Mouse (Mus musculus): Measurements from ENCODE around the gene Rtl5.
A peak's percentile ranks its signal among the peaks of the same experiment; 100 is the strongest.
"Not testable (repeated sequence)": the region's sequence is repeated elsewhere in the genome, so short reads cannot be mapped to it uniquely, and the experiment has no call there.

Gene Rtl5

DNA sequence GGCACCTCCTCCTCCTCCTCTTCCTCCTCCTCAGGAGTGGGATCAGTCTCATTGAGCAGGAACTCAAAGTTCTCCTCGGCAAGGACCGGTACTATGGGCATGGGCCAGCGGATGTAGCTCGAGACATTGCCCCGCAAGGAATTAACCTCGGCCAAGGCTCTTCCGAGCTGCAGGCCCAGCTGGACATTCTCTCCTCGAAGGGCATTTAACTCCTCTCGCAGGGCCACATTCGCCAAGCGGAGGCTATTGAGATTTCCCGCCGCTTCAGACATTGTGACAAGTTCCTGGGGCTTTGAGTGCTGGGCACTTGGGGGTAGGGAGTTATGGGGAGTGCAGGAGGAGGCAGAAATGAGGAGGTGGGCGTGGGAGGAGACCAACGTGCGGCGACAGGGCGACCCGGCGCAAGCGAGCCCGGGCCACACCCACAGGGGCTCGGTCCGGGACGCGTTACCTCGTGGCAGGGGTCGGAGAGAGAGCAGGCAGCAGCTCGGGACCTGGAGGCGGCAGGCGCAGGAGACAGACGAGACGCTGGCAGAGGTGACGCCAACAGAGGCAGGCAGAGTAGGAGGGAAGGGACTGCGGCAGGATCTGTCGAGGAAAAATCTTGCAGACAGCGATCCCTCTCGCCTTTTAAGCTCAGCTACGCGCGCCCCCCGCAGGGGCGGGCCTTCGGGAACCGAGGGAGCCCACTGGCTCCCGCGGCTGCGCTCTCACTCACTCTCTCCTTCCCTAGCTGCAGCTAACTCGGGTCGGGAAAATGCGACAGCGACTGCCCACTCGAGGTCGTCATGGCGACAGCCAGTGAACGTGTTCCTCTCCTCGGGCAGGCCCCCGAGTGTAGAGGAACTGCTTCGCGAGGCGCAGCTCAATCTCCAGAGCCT, at the start of gene Rtl5:
Gene Rtl5, minus strand, starts transcription at position 714 of the 881 bp plus-strand sequence.
- peak; percentile 25 for DNase-seq (ENCODE audit: low spot score)

DNA sequence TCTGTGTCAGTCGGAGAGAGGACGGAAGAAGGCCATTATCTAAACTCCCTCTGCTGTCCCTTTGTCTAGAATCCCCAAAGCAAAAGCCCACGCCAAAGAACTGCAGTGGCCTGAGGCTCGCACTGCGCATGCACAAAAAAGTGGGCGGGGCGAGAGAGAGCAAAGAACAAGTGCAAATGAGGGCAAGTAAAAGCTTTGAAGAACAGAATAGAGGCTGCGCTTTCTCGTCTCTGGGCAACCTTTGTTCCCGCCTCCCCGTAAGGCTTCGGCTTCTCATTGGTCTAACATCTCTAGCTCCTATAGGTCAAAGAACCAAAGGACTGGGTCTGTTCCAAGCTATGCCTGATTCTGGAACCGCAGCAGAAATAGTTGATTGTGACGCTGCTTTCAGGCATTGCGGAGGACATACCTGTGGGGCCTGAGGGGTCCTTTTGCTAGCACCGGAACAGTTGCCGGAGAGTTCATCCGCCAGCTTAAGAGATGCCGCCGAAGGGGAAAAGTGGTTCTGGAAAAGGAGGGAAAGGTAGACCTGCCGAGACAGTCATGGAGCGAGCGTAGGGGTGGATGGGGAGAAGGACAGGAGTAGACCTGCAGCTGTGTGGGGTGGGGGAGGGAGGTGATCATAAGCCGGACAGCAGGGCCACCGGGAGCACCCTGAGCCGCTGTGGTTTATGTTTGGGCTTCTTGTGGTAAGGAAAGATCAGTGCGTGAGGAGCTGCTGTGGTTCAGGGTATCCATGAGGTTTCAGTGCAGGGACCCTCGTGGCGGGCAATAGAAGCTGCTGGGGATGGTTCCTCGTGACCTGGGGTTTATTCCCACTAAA, 48.1 kb upstream of the Rtl5 start, which contains the start of gene Pin4:
Gene Pin4, plus strand, starts transcription at position 406 of the 823 bp plus-strand sequence.
- peak; percentile 94 for DNase-seq (ENCODE audit: low spot score)

DNA sequence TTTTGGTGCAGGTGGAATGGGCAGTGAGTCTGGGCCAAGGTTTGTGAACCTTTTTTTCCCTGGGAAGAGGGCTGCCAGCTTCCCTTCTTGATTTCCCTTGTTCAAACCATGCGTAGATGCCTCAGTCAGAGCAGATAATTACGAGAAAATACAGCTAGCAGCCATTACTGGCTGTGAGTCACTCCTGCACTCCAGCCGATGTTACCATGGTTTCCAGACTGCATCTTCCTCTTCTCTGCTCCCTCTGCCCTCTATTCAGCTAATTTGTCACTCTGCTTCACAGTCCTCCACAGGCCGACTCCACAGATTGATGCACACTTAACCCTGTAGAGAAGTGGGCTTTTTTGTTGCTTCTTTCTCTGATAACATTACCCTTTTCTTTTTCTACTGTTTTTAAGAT, 44.6 kb upstream of the Rtl5 start:
- no peak for DNase-seq (ENCODE audit: low spot score)

DNA sequence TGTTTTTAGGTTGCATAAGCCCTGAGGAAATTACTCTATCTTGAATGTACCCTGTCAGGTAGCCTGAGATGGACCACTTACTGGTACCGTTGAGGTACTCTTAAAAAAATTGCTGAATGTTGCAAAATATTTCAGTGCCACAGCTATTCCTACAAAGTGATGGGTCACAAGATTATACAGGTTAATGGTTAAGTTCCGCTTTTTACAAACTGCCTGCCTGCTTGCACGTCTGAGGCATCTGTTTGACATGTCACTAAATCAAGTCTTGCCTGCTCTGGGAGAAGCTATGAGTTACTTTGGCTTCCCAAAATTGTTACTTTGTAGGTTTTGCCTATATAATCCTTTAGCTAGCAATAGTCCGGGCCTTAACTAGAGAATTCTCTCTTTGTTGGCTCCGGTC, 38.2 kb upstream of the Rtl5 start:
- not testable (repeated sequence) for DNase-seq (ENCODE audit: low spot score)

DNA sequence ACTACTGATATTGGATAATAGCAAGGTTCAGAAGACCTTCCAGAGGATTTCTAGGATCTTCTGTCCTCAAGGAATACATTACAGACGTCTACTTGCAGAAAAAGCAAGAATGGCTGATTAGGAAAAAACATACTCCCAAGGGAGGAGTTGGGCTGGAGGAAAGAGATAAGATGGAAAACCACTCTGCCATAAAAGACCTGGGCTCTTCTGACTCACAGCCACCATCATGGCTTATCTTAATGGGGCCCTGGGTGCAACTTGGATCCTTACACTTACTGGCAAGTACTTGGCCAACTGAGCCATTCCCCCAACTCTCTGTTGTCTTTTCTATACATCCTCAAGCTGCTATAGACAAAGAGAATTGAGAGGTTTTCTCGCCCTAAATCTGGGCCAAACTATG, 32.7 kb upstream of the Rtl5 start:
- DNase-seq (ENCODE audit: low spot score): not testable (repeated sequence)

DNA sequence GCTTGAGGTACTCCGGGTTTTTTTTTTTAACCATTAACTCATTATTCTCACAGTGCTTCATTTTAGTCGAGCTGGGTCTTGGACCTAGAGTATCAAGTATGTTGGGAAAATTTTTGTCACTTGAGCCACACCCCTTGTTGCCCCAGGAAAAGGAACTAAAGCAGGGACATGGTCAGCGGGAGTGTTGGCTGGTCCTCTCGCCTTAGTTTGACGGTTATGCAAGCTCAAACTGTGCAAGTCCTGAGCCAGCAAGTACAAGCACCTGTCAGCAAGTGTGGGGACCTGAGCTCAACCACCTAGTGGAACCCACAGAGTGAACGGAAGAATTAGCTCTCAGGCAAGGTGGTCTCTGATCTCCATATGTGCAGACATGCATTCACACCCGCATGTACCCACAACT, 30.8 kb upstream of the Rtl5 start:
- no peak for DNase-seq (ENCODE audit: low spot score)

DNA sequence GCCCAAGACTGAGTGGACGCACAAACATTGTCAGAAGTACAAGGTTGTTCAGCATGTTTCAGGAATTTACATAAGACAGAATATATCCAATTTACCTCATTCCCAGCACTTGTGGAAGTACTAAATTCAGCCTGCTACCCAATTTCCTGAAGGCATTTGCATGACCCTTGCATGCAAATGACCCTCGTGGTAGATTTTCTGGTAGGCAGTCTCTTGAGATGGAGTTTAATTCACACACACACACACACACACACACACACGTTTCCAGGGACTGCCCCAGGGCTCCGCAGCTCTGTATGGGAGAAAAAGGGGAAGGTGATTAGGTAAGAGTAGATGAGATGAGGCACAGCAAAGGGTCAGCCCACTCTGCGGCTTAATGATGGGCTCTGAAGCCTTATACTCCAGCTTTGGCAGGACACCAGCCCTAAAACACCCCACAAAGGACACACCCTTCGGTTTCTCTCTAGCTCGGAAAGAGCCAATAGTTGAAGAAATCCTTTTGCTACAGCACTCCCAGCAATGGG, 23.3 kb upstream of the Rtl5 start:
- no peak for DNase-seq (ENCODE audit: low spot score)

DNA sequence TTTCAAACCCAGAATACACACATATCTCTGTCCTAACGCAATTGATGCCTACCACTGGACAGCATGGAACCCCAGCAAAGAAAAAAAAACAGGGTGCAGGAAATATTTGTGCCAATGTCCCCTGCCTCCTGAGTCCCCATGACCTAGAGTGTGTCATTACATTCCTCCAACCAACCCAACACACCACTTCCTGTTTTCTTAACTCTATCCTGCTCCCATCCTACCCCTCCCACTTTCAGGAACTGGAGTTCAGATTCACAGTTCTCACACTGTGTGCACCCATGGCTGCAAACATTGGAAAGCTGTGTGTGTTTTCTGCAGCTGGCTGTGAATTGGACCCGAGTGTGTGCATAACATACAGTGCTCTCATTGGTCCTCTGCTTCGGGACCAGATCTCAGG, 19.5 kb upstream of the Rtl5 start:
- no peak for DNase-seq (ENCODE audit: low spot score)

DNA sequence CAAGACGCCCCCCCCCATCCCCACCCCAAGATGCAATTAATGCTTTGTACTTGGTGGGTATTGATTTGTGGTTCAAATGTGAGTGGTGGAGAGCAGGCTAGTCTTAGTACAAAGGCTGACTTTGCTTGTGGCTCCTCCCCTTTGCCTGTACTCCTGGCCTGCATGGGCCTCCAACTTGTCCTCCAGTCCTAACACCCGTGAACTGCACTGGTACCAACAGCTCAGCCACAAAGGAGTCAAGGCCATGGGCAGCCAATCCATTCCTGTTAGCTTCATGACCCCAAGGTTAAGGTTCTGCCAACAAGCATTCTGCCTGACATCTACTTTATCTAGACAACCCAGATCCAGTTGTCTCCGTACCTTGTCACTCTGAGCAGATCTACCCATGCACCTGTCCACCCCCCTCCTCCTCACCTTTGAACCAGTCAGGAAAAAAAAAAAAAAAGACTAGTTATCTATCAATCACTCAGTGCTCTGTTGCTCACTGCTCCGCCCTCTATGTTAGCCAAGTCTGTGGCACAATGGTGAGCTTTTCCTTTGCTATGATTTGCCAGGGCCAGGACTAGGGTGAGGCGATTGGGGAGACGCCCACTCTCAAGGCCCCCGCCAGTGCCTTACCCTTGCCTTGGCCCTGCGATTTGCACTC, 14.8 kb upstream of the Rtl5 start:
- peak; percentile 34 for DNase-seq (ENCODE audit: low spot score)

DNA sequence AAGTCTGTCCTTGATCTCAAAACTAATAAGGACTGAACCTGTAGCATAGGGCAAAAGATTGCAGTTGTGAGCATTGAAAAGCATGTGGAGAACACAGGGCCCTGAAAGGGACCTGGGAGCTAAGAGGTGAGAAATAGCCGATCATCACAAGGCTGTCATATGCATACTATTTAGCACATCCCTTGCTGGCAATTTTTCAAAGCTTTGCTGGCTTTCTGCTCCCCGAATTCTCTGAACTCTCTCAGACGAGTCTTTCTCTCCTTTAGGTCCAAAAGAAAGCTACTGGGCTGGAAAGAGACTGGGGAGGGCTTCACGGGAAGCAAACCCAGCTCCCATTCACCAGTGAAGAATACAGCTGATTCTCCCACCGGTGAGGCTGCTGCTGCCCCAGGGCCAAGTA, 11.2 kb upstream of the Rtl5 start:
- DNase-seq (ENCODE audit: low spot score): no peak

DNA sequence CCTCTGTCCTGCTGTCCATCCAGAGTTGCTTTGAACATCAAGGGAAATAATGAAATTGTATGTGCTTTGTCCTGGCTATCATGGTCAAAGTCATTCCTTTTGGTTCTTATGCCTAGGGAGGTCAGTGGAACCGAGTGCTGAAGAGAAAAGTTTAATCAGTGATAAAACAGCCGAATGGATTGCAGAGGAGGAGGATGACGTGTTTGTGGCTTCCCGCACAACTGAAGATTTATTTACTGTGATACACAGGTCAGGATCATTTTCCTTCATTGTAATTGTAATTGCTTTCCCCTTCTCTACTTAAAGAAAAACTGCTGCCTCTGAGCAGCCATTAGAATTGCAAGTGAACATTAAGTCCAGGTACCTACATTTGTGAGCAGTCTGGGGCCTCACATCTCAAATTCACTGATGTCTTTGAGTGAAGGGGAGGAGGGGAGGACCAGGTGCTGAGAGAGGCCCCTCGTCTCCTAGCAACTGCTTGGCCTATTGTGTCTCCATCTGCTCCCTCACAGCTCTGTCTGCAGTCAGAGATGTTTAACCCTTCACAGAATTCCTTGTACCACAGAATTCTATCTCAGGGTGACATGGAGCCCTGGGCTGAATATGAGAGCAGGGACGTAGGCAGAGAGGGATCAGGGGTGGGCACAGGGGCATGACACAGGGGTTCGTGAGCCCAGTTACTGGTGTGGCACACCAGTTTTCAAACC, 10.6 kb upstream of the Rtl5 start:
- DNase-seq (ENCODE audit: low spot score): no peak

DNA sequence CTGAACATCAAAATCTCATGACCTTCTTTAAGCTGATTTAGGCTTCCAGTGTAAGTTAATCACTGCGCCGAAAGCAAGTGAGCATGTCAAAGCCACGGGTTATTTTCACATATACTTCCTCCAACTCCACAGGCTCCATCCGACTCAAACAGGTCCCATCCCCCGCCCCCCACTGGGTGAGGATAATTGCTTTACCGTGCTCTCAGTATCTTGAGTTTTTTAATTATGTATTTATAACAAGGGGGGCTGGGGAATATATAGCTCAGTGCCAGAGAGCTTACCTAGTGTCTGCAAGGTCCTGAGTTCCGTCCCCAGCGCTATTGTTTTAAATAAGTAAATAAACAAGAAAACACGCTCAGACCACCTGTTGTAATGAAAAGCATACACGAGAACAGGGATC, 10.0 kb upstream of the Rtl5 start:
- no peak for DNase-seq (ENCODE audit: low spot score)

DNA sequence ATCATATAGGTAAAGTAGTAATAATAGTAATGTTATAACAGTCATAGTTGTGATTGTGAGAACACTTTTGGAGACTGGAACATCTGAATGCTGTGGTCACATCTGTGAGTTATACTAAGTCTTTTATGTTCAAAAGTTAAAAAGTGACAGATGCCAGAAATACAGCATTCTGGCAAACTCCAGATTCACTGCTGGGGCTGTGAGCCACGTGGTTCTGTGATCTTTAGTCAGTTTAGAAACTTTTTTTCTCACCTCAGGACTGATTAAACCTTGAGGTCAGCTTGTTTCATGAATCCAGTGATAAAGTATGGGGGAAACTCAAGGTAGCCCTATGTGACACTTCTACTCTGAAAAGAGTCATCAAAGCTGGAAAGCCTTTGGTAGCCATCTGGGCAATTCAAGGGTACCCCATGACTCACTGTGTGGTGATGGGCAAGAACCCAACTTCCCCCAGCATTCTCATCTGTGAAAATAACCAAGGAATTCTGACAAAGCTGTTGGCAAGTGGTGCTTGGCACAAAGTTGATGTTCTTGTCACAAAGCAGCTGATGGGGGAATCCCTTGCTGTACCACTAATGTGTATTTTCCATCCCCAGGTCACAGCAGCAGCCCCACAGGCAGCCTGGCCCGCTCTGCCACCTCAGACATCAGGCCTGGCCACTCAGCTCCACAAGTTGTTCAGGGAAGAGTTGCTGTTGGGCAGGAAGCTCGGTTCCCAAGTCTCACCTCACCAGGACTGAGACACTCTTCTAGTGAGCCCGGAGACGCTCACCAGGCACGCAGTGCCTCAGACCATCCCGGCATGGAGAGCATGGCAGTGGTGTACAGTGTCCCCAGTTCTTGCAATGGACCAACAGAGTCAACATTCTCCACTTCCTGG, 6.0 kb upstream of the Rtl5 start:
- DNase-seq (ENCODE audit: low spot score): no peak

DNA sequence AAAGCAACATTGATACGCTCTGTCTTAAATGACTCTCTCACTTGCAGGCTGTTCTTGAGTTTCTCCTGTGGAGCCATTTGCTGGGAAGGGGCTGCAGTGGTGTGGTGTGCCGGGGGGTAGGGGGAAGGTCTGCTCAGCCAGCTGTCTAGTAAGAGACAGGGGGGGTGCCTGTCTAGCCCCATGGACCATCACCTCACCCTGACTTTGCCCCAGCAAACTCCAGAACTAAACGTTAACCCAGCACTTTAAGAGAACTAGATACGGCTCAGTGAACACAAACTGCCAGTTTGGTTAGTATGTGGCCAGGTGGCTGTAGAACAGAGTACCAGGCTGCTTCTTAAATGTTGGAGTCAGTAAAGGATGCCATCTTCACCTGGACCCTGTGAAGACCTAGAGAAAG, 4.1 kb upstream of the Rtl5 start:
- no peak for DNase-seq (ENCODE audit: low spot score)

DNA sequence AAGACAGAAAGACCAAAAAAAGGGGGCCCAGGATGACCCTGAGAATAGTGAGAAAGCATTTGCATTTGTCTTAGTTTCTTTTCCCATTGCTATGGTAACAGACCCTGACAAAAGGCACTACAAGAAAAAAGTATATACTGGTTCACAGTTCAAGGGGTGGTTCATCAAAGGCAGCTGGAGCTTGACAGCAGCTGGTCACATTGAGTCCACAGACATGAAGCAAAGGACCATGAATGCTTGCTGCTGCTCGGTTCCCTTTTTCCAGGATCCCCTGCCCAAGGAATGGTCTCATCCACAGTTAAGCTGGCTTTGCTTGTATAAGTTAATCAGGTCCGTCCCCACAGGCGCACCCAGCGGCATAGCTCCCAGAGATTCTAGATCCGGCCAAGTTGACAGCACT, 3.3 kb upstream of the Rtl5 start:
- no peak for DNase-seq (ENCODE audit: low spot score)

DNA sequence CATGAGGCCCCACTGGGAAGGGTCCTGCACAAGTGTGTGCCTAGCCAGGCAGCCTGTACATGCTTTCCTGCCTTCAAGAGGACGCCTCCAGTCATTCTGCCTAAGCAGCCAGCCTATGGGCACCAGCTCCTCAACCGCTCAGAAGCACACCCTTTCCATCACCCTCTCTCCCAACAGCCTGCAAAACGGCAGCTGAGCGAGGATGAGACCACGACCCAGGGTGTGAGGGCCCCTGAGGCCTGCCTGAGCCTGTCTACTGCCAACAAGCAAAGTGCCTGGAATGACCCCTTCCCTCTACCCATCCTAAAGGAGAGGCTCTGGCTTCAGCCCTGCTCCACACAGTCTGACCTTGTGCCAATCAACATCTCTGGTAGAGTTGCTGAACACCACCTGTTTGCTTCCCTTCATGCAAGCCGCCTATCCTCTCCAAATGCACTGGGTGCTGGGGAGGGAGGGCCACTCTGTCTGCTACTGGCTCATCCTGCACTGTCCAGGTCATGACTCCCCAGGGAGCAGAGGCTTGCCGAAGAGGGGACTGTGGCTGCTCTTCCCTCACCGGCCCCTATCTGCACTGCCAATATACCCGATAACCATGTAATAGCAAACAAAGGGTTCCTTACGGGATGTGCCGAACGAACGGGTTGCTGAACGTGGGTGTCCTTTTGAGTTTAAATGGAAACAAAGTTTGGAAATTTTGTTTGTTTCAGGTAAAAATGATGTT, 2.7 kb upstream of the Rtl5 start:
- no peak for DNase-seq (ENCODE audit: low spot score)

DNA sequence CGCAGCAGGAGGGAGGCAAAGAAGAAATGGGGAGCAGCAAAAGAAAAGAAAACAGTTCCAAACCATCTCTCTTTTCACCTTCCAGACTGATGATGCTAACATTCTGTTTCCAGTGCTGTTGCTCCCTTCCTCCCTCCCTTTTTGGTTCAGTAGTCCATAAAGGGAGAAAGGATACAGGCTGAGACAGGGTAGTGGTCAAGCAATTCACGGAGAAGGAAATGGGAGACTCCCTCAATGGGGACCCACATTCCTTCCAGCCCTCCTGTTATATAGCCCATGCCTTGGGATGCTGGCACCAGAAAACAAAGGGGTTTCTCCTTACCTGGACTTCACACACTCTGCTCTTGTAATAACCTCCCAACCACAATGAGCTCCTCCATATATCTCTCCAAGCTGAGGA, 413 bp upstream of the Rtl5 start:
- no peak for DNase-seq (ENCODE audit: low spot score)

DNA sequence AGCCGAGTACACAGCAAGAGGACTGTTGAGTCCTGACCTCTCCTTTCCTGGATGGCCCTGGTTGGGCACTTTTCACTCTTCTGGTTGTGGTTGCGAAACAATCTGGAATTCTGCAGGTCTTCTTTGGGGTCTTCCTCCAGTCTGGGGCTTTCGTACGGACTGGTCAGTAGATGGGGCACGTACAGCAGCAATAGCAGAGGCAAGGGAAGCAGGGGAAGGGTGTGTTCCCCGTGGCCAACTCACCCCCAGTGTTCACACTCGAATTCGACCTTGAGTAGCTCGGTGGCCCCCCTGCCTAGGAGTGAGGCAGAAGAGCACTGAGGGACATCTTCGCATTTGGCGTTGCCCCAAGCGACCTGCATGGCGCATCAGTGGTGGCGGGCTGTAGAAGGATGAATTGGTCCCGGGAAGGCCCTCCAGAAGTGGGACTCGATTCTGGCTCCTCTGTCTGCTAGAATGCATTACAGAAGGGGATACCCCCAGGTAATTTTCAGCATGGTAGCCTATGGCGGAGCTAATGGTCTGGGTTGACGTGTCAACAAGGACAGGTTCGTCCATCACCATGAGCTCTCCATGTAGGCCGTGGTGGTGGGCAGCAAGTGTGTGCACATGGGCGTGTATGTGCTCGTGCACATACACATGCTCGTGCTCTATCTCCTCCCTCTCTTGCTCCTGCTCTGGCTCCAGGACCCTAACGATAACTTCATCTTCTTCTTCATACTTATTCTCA, 2.1 kb downstream of the Rtl5 start:
- no peak for DNase-seq (ENCODE audit: low spot score)

DNA sequence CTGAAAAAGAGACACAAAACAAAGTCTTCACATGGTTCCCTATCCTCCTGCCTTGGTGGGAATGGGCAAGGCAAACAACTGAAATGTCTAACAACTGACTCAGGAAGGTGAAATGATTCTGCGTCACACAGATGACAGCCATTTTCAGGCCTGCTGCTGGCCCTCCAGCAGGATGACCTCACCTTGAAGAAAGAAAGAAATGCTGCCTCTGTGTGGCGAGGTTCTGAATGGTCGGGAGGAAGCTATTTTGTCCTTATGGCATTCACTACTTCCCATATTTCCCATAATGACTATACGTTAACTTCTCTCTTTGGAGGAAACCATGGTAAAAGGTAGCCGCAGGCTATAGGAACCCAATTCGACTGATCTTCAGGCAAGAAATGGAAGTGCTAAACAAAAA, 4.0 kb downstream of the Rtl5 start:
- DNase-seq (ENCODE audit: low spot score): no peak

Data from yolk sac, embryonic 10.5 days (tissue).